Mouse (Mus musculus) skeletal muscle tissue, adult 2 months (tissue): ENCODE data around the gene Mtmr11.
A peak's percentile ranks its signal among the peaks of the same experiment; 100 is the strongest.

Experiments
- DNase-seq: peaks from one replicate; pipeline ENCODE4 v3.0.0-alpha.2; 2012; ENCODE audit warnings: low read depth, low spot score

Gene Mtmr11

DNA sequence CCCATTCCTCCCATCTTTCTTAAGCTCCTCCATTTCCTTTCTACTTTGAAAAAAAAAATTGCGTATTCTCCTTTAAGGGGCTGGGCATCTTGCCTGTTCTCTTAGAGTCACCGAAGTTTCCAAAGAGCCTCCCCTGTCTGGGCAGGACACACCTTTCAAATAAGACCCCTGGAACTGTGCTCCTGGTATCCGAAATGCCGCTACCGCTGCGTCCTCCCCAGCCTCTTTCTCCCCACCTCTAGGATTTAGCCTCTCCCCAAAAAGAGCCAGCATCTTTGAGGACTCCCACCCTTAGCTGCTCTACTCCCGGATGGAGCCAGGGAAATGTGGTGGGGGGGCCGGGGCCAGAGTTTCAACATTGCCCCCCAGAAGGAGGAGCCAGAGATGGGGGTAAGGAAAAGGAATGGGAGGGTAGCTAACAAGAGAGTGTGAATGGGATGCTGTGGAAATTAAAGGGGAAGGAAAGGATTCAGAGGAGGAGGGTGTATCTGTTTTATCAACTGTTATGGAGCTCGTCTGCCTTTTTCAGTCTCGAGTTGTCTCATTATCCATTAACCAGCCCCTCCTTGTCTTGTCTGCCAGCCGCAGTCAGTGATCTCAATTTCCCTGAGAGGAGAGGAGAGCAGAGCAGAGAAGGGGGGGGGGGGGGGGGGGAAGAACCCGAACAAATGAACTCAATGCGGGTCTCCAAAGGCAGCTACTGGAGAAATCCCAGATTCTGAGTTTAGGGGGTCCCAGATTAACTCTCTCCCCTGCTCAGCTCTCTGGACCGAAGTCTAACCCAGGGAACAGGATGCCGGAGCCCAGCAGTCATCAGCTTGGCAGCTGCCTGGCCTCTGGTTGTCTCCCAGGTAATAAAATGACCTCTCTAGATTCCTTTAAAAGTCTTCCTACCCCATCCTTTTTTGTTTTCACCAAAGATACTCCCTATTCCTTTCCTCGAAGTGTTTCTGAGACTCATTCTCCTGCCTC lies at the start of gene Mtmr11:
Gene Mtmr11, plus strand, starts transcription at position 136 of the 972 bp plus-strand sequence.
- DNase-seq = no peak

DNA sequence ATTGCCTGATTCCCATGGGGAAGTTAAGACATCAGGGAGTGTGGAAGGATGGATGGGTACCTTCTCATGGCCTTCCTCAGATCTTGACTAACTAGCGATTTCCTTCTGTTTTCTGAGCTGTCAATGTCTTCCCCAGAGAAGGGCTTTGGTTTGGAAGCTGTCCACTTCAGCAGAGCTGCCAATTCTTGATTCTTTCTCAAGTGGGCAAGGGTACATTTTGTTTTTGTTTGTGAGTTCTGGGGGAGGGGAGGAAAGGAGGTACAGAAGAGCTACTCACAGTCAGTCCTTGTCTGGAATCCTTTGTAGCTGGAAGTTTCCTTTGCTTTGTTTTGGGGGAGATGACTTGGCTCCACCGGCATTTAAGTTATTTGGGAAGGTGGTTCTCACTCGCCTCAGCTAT lies 48.6 kb upstream of the Mtmr11 start:
- DNase-seq = no peak

DNA sequence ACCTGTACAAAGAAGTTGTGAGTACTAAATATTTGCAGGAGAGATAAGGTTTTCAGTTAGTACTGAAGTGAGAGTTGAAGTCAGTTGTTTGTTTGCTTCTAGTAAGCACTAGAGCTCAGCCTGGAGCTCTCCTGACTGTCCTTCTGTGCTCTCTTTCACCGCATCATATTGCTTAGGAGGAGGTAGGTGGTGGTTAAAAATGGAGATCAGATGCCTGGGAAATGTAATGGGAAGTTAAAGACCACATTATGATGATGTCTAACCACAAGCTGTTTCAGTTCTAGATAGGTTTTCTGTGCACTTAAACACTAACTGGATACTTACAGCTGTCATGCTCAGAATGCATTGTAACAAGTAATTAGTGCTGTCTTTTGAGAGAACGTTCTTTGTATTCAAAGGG lies 43.7 kb upstream of the Mtmr11 start:
- no peak for DNase-seq

DNA sequence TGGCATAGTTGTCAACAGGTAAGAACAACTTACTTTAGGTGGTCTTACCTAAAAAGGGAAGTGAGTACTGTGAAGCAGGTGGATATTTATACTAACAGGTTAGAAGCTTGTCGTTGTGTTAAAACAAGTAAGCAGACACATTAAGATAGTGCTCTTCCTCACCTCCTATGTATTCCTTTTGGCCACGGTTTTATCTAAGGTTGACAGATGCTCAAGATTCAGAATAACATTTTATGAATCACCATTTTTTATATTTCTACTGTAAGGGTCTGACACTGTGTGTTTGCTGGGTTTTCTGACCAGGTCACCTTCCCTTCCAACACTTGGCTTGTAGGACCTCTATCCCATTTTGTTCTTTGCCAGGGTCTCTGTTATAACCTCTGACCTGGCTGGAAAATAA lies 43.1 kb upstream of the Mtmr11 start:
- no peak for DNase-seq

DNA sequence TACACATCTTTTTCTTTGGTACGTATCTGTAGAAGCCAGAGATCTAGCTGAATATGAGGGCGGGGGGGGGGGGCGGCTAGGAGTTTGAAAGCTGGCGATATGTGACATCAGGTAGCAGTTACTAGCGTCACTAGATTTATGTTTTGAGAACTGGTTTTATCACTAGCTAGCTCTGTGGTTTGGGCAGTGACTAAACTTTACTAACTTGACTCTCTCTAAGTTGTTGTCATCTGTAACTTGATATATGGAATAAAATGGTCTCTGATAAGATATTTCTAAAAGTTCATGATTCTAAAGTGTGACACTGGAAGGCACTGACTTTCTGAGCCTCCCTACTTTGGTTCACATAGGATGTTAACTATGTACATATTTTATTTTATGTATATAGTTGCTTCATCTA lies 37.6 kb upstream of the Mtmr11 start:
- DNase-seq = no peak

DNA sequence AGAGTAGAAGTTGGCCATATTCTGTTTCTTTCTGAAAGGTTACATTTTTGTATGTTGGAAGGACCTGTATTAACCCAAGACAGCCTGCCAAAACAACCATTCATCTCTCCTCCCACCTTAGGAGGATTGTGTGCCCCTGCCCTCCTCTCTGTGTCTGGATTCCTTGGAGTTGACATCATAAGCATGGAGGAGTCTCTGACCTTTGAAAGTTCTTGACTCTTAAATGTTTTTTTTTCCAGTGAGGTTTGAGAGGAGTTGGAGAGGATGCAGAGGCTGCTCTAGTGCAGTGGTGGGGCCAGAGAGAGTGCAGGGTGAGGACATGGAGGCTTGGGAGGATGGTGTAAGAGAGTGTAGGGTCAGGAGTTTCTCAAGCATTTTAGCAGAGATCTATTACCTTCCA lies 33.7 kb upstream of the Mtmr11 start:
- DNase-seq = no peak

DNA sequence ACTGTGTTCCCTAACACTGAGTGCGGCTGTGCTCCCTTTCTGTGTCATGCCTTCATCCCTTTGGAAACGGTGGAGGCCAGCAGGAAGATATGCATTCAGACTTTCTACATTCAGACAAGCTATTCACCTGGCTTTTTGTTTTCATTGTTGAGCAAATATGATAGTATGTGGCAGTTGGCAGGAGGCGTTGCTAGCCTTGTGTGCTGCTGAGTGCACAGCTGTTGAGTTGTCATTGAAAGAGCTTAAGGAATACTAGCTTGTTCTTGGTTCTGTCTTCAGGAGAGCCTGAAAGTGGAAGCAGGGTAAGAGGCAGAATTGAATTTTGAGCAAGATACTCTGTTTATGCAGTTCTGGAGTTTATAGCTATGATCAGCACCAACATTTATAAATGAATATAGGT lies 29.3 kb upstream of the Mtmr11 start:
- no peak for DNase-seq

DNA sequence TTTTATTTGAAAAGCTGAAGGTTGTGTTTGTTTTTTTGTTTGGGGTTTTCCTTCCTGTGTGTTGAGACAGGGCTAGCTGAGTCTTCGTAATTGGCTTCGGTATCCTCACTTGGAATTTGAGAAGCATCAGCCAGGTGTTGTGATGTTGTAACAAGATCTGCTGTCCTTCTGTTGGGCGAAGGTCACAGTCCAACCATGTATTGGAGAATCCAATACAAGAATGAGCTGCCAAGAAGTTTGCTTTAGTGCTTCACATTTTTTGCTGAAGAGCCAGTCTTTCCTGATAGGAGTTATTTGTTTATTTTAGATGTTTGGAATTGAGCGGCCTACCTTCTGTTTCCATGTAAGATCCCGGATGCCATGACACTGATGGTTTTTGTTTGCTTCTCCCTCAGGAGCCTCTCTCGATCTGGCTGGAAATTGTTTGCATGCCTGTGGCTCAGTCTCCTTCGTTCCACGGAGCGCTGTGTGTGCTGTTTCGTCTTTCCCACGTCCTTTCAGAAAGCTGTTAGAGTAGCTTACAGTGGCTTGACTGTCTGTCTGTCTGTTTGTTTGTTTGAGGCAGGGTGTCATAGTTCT lies 28.4 kb upstream of the Mtmr11 start:
- DNase-seq = peak; percentile 30

DNA sequence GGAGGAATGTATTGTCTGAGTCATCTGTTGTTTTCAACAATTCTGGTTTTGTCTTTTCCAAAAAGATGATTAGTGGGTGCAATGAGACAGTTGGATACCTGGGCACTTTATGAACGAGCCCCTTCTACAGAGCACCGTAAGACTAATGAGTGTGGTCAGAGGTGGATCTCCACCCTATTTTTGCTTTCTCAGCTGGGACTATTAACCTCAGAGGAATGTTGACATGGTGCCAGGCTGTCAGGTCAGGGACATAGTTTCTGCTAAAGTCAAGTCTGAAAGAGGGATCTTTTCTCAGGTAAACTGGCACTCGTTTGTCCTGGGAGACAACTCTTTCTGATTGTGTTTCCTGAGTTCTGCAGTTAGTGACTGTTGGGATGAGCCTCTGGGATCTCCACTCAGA lies 26.8 kb upstream of the Mtmr11 start:
- no peak for DNase-seq

DNA sequence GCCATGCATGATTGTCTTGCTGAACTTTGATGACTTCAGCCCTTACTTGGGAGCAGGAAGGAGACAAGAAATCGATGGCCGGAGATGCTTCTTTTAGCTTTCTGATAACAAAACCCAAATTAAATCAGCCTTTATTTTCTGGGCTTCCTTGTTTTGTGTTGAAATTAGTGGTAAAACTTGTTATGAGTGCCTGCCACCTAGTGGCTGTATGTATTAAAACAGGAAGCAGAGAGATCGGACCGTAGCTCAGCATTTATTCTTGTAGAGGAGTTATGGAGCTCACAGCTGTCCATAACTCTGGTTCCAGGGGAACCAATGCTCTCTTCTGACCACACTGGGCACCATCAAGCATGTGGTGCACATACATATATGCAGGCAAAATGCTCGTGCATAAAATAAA lies 13.9 kb upstream of the Mtmr11 start:
- DNase-seq = peak; percentile 58

DNA sequence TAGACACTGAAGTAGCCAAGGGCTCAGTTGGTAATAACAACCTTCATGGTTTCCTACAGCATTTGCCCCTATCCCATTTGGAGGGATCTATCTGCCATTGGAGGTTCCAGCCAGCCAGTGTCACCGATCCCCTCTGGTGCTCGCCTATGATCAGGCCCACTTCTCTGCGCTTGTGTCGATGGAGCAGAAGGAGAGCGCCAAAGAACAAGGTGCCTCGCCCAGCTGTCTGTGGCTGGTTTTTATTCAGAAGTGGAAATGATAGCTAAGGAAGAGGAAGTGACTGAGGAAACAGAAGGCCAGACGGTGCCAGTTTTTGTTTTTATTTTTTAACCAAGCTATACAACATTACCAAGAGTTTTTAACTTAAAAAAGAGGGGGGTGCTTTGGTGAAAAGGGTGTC lies 10.0 kb upstream of the Mtmr11 start:
- DNase-seq = no peak

DNA sequence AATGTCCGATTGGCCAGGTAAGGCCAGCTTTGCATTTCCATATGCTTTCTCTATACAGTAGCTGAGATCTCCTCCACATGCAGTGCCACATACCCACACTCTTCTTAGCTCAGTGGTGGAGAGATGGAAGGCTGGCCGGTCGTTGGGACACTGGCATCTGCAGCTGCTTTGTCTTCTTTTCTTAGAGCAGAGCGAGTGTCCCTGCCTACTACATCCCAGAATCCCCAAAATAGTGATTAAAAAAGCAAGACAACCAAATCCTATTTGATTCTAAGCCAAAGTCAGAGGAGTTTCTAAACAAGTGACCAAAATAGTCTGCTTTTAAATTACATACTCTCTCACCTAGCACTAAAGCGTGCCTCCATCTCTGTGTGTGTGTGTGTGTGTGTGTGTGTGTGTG lies 9.2 kb upstream of the Mtmr11 start:
- DNase-seq = no peak

DNA sequence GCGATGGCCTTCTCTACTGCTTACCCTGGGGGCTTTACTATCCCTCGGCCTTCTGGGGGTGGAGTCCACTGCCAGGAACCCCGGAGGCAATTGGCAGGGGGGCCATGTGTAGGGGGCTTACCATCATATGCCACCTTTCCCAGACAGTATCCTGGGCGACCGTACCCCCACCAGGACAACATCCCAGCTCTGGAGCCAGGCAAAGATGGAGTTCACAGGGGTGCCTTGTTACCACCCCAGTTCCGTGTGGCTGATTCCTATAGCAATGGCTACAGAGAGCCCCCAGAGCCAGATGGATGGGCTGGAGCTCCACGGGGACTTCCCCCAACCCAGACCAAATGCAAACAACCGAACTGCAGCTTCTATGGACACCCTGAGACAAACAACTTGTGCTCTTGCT lies 6.3 kb upstream of the Mtmr11 start:
- DNase-seq = no peak

DNA sequence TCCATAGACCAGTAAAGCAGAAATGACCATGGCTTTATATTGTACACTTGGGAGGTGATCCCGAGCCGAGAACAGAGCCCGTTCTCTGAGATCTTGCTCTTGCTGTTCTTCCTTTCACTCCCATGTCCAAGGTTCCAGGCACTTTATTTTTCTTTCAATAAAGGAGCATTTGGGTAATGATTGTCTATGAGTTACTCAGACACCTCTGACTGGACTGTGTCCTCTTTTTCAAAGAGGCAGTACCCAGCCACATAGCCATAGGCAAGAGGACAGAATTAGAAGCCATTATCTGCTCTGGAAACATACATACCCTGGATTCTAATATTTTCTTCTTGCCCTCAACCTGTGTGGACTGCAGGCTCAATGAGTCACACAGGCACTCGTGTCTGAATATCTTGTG lies 2.0 kb upstream of the Mtmr11 start:
- DNase-seq = no peak

DNA sequence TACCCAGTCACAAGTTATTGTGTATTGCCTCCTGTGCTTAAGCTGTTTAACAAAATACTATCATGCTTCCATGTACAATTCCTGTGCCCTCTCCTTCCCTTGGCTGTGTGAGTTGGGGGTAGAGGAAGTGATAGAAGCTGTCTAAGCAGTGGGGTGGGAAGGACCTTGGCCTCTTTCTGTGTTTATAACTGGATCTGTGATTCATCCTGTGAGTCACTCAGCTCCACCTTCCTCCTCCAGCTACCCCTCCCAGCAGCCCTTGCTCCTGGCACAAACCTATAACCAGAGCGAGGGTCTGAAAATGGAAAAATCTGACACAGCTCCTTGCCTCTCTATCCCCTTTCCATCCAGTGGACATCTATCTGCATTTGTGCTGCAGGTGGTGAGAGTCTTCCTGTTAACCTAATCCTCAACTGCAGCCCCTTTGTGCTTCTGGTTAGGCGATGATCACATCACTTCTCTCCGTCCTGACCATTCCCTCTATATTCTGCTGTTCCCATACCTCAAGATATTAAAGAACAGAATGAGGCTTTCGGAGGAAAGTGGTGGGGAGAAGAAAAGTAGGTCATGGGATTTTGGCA lies 1.5 kb upstream of the Mtmr11 start:
- DNase-seq = peak; percentile 76

DNA sequence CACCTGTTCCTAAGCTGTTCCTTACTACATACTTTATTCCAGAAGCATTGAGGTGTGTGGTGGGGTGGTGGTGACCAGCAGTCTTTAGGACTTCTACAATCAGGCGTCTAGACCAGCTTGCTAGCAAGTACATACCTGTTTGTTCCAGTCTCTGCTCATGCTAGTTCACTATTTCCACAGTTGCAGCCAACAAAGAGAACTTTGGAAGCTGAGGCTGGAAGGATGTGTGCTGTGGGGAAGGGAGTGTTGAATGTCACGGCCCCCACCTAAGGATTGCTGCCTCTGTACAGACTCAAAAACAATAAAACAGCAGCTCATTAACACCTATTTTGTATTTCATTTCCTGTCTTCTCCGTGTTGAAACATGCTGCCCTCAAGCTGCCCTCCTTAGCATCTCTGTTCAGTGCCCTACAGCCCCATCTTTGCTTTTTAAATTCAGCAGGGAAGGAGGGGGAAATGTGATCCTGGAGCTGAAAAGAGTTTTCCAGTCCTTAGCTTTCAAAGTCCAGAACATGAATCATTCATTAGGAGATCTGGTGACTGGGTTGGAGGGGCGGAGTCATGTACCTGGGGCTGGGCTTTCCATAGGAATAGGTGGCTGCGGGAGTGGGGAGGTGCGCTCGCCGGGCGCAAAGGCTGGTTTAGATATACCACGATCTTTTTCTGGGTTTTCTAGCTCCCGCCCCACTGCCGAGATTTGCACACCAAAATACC lies 844 bp upstream of the Mtmr11 start:
- peak; percentile 48 for DNase-seq

DNA sequence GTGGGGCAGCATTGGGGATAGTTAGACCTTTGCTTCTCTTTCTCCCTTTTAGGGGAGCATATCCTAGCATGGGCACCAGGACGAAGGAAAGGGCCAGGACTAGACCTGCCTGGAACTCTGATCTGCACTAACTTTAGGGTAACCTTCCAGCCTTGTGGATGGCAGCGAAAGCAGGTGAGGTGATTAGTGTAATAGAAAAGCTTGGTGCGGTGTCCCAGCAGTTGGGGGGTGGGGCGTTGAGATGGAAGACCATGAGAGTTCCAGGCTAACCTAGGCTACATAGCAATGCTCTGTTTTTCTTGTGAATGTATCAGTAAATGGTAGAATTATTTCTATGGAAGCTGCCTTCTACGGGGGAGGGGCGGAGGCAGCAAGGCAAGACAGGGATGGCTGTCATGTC lies 1.2 kb downstream of the Mtmr11 start:
- no peak for DNase-seq

DNA sequence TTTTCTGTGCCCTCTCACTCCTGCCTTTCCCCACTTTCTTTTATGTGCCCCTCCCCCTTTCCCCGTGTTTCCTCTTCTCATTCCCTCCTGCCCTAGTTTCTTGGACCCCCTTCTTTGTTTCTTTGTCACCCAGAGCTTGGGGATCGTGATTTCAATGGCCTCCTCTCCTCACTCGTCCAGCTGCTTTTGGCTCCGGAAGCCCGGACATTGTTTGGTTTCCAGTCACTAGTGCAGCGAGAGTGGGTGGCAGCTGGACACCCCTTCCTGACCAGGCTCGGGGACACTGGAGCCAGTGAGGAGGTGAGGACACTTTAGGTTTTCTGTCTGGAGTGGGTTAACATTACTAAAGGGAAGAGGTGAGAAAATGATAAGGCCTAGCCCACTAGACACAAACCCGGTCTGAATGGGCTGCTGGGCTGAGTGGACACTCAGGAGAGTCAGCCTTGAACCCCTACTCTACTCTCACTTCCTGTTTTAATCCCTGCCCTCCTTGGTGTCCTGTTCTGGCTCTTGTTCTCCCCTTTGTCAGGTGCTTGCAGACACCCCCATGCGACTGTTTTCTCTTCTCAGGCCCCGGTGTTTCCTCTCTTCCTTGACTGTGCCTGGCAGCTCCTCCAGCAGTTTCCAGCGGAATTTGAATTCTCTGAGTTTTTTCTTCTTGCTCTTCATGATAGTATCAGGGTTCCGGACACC lies 6.8 kb downstream of the Mtmr11 start:
- DNase-seq = no peak

DNA sequence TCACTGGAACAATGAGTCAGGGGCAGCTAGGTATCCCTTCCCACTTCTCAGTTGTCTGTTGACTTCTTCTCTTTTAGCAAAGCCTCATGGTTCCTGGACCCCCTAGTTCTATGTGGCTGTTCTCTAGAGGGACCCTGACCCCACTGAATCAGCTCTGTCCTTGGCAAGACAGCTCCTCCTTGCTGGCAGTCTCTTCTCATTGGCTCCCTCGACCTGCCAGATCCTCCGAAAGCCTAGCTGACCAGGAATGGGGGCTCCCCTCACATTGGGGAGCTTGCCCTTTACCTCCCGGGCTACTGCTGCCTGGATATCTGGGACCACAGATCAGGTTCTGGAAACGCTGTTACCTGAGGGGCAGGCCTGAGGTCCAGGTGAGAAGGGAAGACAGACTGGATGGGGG lies 8.5 kb downstream of the Mtmr11 start:
- no peak for DNase-seq

DNA sequence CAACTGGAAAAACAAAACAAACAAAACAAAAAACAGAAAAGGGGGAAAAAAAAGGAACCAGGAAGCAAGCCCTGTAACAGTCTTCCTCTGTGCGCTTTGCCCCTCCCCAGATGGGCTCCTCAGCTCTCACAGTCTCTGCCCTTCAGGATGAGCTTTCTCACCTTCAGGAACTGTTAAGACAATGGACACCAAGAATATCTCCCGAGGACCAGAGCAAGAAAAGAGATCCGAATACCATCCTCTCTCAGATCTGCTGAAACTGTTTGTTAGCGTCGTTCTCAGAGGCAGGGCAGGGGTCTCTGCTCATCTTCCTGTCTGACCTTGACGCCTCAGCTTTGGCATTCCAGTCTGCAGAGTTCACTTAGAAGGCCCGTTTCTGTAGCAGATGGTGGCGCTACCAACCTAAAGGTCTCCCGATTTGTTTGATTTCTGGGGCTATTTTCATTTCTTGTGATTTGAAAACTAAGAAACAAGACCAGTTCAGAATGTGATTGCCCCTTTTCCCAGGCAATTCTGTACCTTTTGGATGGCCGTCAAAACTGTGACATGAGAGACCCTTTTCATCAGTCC lies 9.3 kb downstream of the Mtmr11 start:
- DNase-seq = no peak

DNA sequence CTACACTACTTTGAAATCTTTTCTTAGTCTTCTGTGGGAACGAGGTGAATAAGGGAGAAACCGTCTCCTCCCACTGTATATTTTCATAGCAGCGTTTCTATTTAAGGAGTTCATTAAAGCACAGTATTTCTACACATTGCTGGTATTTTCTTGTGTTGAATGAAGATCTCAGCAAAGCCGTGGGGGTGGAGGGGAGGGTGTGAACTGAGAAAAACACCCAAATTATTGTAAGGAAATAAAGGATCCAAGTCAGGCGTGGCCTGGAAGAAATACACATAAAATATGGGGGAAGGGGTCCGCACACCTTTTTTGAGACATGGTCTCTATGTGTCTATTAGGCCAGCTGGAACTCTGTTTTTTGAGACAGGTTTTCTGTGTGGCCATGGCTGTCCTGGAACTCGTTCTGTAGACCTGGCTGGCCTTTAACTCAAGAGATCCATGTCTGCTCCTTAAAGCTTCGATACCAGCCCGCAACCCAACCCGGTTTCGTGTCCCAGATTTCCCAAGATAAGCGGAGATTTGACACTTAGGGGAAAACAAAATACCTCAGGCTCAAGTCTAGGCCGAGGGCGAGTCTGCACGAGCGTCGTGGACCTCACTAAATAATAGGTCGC lies 9.9 kb downstream of the Mtmr11 start:
- peak; percentile 24 for DNase-seq
